Mouse (Mus musculus): Measurements from ENCODE around the gene Adap1.

Adap1 gene

GRCm38 (mm10) chr5:139325395-139325966 lies at the start of gene Adap1:
TSS of gene Adap1 (minus strand) at chr5:139325622.
- DNase-seq (ENCODE audit: low spot score), result peak; percentile 65

DNA sequence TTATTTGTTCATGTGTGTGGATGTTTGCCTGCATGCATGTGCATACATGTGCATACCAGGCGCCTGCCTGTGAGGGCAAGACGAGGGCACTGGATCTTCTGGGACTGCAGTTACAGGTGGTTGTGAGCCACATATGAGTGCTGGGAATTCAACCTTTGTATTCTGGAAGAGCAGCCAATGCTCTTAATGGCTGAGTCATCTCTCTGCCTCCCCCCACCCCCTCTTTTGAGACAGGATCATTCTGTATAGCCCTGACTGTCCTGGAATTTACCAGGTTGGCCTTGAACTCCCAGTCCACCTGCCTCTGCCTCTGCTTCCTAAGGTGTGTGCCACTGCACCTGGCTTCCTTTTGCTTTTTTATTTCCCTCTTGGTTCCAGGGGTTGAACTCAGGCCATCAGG lies 49.4 kb upstream of the Adap1 start:
- no peak for DNase-seq (ENCODE audit: low spot score)

DNA sequence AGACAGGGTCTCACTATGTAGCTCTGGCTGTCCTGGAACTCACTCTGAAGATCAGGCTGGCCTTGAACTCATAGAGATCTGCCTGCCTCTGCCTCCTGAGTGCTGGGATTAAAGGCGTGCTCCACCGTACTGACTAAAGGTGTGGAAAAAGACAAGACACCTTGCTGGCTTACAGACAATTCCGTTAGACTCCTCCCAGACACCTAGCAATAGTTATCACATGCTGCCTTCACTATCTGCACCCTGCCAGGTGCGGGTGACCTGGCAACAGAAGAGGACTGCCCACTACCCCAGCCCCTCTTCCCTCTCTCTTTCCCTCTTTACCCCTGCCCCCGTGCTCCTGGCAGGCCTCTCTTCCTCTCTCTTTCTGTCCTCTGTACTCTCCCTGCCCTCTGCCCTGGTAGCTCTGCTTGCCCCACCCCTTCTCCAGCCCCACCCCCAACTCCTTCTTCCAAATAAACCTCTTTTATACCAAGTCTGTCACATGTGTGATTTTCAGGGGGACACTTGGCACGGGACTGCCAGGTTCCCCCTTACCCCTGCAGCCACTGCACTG lies 48.5 kb upstream of the Adap1 start:
- no peak for DNase-seq (ENCODE audit: low spot score)

- DNase-seq (ENCODE audit: low spot score), result no peak
These were observed 47.7 kb upstream of the Adap1 start for GRCm38 (mm10) chr5:139373126-139373525.

DNA sequence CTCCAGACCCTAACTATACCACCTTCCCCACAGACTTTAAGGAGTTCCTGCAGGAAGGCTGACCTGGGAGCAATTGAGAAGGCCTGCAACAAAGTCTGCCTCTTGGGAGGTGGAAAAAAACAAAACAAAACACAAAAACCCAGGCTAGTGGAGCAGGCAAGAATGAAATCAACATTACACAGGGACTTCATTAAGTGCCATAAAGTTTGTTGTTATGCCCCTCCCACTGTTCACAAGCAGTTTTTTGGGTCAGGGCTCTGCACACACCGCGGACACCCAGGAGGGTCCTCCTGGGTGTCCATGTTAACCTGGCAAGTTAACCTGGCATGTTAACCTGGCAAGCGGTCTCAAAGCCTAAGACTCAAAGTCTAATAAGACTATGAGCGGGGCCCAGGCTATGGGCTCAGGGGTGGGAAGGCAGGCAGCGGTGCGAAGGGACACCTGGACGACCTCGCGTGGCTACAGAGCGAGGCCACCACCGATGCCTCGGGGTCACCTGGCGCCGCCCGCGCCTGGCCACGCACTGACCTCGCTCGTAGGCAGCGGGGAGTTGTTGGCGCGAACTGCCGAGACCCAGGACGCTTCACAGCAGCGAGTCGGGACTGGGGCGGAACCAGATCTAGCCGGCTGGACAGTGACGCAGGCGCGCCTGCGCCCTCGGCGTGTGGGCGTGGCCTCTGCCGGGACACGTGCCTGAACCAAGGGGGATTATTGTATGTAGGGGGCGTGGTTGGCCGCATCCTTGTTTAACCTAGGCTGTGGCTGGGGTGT lies 46.4 kb upstream of the Adap1 start:
- DNase-seq (ENCODE audit: low spot score), result peak; percentile 95

GRCm38 (mm10) chr5:139371118-139371517 lies 45.7 kb upstream of the Adap1 start:
- DNase-seq (ENCODE audit: low spot score), result no peak

DNA sequence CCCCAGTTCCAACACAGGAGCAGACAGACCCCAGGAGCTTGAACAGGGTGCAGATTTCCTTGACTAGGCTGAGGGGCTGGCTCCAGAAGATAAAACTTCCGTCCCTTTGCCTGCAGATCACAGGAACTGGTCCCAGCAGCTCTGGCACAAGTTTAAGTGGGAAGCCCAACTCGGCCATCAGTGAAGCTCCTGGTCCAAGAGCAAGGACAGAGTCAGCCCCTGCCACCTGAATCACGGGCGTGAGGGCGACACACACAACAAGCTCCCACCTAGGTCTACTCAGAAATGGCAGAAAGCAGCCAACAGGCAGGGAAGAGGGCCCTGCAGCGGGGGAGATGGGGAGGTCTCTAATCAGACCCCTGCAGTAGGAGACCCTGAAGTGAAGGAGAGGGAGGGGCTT lies 44.9 kb upstream of the Adap1 start:
- no peak for DNase-seq (ENCODE audit: low spot score)

GRCm38 (mm10) chr5:139368638-139369320 lies 43.4 kb upstream of the Adap1 start:
- DNase-seq (ENCODE audit: low spot score), result no peak

DNA sequence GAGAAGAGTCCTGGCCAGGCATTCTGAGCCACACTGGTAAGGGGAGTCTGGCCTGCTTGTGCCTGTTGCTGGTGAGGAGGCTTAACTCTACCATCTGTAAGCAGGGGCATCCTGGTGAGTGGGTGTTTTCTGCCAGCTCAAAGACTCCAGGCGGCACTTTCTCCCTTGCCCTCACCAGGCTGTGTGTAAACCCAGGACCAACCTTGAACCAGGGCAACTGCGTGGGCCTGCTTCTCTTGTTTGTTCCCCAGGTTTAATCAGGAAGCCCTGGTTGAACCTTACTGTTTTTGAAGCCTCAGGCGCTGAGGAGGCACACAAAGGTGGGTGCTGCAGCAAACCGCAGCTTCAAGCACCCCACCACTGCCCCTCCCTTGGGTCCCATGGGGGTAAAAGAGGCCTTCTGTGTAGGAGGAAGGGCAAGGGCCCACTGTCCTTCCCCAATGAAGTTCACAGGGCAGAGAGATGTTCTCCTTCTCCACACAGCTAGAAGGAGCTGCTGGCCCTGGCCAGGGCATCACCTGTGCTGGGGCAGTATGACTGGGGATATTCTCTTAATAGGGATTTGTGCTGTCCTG lies 42.5 kb upstream of the Adap1 start:
- DNase-seq (ENCODE audit: low spot score), result no peak

DNA sequence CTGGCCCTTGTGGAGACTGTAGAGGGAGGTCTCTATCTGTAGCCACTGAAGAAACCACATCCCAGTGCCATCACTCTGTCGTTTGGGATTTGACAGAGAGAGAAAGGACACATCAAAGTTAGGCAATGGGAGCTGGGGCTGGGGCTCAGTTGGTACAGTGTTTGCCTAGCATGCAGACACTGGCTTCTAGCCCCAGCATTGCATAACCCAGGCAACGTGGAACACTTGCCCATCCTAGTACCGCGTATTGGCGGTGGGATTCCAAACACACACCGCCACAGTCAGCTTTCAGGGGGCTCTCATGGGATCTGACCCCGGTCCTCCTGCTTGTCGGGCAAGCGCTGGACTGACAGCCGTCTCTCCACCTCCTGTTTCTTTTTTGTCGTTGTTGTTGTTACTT lies 41.1 kb upstream of the Adap1 start:
- no peak for DNase-seq (ENCODE audit: low spot score)

DNA sequence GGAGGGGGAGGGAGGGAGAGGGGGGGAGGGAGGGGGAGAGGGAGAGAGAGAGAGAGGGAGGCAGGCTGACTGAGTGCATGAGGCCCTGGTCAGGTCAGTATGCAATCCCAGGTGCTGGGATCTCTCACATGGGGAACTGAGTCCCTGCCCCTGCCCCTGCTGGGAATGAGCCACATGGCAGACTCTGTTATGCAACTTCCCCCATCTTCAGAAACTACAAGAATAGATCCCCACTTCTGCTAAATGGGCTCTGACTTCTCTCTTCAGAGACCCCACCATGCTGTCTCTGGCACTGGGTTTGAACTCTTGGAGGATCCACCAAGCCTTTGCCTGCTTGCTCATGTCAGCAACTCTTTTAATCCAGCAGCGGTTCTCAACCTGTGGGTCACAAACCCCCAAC lies 40.4 kb upstream of the Adap1 start:
- DNase-seq (ENCODE audit: low spot score), result no peak

DNA sequence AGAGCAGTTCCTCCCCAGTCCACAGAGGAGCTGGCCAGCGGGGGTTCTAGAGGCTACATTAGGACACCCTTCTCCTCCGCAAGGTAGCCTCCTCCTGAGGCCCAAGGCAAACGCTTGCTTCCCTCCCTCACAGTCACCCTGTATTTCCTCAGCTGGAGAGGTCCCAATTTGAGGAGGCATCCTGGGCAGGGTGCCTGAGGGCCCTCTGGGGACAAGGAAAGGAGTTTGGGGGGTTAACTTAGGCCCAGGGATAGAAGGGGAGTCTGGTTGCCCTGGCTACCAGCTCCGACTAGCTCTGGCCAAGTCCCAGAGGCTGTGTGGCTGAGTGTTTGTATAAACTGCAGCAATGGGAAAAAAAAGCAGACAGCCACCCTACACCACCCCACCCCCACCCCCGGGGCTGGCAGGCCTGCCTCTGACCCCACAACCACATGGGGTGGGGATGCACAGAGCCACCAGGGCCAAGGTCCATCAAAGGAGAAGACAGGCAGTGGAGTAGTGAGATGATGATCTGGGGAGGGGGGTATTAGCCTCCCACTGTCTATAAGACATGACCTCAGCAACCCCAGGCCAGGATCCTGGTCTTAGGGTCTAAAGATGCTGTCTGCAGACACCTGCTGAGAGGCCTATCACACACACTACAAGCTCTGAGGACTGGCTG lies 39.6 kb upstream of the Adap1 start:
- DNase-seq (ENCODE audit: low spot score), result no peak

DNA sequence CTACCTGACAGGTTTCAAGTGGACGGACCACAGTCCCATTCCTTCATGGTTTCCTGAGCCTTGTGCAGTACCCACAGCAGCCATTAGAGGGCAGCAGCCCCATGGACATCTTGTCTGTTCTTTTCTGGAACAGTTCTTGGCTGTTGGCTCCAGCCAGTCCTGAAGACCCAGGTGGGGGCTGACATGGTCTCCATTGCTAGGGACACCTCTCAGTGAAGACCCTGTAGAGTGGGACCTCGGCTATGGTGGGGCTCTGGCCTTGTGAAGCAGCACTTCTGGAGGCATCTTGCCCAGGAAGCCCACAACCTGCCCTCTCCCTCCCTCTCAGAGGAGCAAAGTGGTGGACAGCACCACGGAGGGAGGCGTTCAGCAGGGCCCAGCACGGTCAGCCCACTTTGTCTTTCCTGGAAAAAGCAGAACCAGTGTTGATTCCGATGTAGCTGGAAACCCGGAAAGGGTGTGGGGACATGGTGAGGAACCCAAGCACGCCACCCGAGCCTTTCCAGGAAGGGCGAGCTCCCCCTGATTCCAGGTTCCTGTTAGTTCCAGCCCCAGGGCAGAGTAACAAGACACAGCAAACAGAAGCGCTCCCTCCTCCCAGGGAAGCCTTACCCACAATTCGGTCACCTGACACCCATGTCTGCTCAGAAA lies 39.0 kb upstream of the Adap1 start:
- DNase-seq (ENCODE audit: low spot score), result peak; percentile 93

GRCm38 (mm10) chr5:139363858-139364257 lies 38.4 kb upstream of the Adap1 start:
- DNase-seq (ENCODE audit: low spot score), result no peak

DNA sequence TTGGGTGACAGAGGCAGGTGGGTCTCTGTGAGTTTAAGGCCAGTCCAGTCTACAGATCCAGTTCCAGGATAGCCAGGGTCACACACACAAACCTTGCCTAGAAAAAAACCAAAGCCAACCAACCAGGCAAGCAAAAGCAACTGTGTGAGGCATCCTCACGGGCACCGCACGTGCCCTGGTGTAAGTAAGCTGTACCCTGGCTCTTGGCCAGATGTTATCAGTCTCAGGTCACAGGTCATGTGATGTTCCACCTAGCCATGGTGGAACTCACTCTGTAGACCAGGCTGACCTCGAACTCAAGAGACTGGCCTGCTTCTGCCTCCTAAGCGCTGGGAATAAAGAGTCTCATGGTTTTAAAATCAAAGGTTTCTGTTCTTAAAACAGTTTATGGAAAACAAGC lies 33.8 kb upstream of the Adap1 start:
- DNase-seq (ENCODE audit: low spot score), result no peak

GRCm38 (mm10) chr5:139358653-139359052 lies 33.2 kb upstream of the Adap1 start:
- DNase-seq (ENCODE audit: low spot score), result peak; percentile 62

DNA sequence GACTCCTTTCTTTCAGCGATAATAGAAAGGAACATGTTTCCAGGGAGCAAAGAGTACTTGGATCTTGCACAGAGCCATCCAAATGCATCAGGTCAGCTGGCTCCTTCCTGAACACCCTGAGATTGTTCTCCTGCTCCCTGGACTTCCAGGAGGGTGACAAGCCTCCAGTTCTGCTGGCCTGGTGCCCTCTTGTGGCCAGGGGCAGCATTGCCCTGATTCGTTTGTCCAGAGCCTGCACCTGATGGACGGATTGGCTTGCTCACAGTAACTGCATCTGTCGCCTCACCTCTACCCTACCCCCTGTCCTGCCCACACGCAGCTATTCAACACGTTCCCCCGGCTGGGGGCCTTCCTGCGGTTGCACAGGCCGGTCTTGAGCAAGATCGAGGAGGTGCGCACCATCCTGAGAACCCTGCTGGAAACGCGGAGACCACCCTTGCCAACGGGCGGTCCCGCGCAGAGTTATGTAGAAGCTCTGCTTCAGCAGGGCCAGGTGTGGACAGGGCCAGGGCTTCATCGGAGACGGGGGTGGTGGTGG lies 29.9 kb upstream of the Adap1 start:
- DNase-seq (ENCODE audit: low spot score), result peak; percentile 79

GRCm38 (mm10) chr5:139353946-139354345 lies 28.5 kb upstream of the Adap1 start:
- DNase-seq (ENCODE audit: low spot score), result no peak

DNA sequence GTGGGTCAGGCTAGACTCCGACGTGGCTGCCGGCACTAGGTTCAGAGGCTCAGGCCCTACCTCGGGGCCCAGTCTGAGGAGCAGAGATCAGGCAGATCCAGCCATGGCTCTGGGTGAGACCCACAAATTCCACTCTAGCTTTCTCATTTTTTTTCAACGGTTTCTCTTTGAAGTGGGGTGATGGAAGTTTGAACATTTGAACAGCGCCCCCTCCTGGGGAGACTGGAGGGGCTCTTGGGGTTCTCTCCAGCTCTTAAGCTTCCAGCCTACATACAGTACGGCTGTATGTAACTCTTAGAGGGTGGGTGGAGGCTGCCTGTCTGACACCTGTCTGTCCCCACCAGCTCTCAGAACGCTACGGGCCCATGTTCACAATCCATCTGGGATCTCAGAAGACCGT lies 28.1 kb upstream of the Adap1 start:
- DNase-seq (ENCODE audit: low spot score), result peak; percentile 59

DNA sequence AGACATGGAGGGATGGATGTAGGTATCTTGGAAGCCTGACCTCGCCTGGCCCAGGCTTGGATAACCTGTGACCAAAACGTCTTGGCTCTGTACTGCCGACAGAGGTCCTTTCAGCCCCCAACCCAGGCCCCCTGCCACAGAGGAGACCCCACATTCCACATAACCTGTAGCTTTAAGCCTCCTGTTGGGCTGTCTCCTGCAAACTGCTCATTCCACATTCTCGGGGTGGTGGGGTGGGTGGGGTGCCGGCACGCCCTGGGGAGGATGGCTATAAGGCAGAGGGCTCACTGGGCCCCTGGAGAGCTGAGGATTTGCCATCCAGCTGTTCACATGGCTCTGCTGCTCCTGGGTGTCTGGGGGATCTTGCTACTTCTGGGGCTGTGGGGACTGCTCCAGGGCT lies 26.9 kb upstream of the Adap1 start, which contains the start of gene Cyp2w1:
Gene Cyp2w1, plus strand, starts transcription at position 301 of the 400 bp plus-strand sequence.
- DNase-seq (ENCODE audit: low spot score), result no peak

DNA sequence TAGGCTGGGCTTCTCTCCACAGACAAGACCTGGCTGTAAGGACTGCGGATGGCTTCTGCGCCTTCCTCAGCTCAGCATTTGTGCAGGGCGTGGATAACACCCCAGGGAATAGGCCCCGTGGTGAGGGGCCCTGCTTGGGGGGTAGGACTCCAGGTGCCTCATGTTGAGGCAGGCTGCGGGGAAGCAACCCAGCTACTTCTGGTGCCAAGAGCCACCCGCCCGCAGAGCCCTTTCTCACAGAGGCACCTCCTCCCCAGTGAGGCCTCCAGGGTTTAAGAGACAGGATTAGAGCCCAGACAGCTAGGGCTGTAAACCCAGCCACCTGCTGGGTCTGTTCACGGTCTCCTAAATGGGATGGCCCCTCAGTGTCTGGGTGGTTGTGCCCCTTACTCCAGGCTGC lies 26.2 kb upstream of the Adap1 start:
- DNase-seq (ENCODE audit: low spot score), result no peak
